Mouse (Mus musculus) spleen, postnatal 4 days (tissue): ENCODE results near the gene Fam131b.

Experiments used
- DNase-seq, 2 experiments: peaks; one replicate each; pipeline ENCODE4 v3.0.0; 2022; ENCODE audit warnings: low spot score in 2 of 2

Fam131b gene

GRCm38 (mm10) chr6:42324482-42325267 is at the start of gene Fam131b:
Gene Fam131b (minus strand): TSS chr6:42324643.
- DNase-seq = no peak

GRCm38 (mm10) chr6:42373669-42374430 is 49.4 kb upstream of the Fam131b start:
- no peak for DNase-seq

- peak; percentile 45 to 79 for DNase-seq
Observed at GRCm38 (mm10) chr6:42372816-42373547, 48.5 kb upstream of the Fam131b start, which contains the start of gene Epha1. Gene Epha1 (minus strand): TSS chr6:42373268.

- DNase-seq = no peak
Observed at GRCm38 (mm10) chr6:42372421-42372815, 48.0 kb upstream of the Fam131b start.

- DNase-seq = no peak
Observed at GRCm38 (mm10) chr6:42372001-42372400, 47.6 kb upstream of the Fam131b start.

- peak in 1 of 2 experiments; percentile 42 for DNase-seq
Observed at GRCm38 (mm10) chr6:42370630-42371363, 46.4 kb upstream of the Fam131b start.

- no peak for DNase-seq
Observed at GRCm38 (mm10) chr6:42369870-42370269, 45.4 kb upstream of the Fam131b start.

- peak in 1 of 2 experiments; percentile 50 for DNase-seq
Observed at GRCm38 (mm10) chr6:42365215-42365614, 40.8 kb upstream of the Fam131b start.

GRCm38 (mm10) chr6:42364607-42365006 is 40.2 kb upstream of the Fam131b start:
- DNase-seq = no peak

- DNase-seq = no peak
Observed at GRCm38 (mm10) chr6:42364066-42364465, 39.6 kb upstream of the Fam131b start.

- DNase-seq = no peak
Observed at GRCm38 (mm10) chr6:42362974-42363373, 38.5 kb upstream of the Fam131b start.

GRCm38 (mm10) chr6:42362497-42362896 is 38.1 kb upstream of the Fam131b start:
- no peak for DNase-seq

GRCm38 (mm10) chr6:42362074-42362473 is 37.6 kb upstream of the Fam131b start:
- no peak for DNase-seq

GRCm38 (mm10) chr6:42361041-42361895 is 36.8 kb upstream of the Fam131b start:
- DNase-seq = no peak

- DNase-seq = no peak
Observed at GRCm38 (mm10) chr6:42360231-42360840, 35.9 kb upstream of the Fam131b start.

GRCm38 (mm10) chr6:42359364-42360147 is 35.1 kb upstream of the Fam131b start:
- DNase-seq = peak in 1 of 2 experiments; percentile 47

GRCm38 (mm10) chr6:42358901-42359300 is 34.5 kb upstream of the Fam131b start:
- no peak for DNase-seq

GRCm38 (mm10) chr6:42357901-42358300 is 33.5 kb upstream of the Fam131b start:
- no peak for DNase-seq

GRCm38 (mm10) chr6:42356913-42357312 is 32.5 kb upstream of the Fam131b start:
- no peak for DNase-seq
